Mouse (Mus musculus): ENCODE measurements around the gene Ptpn12. TPM values are rescaled to one million over a fixed set of nuclear protein-coding genes. Genes with fewer than 3 reads are reported as not detected.

Ptpn12 gene
- polyA plus RNA-seq, 1 experiment from 2014 or later: 29.2 TPM

GRCm38 (mm10) chr5:21047114-21047513, 8.6 kb downstream of the Ptpn12 start:
- H3K4me1 ChIP-seq: peaks cover 18% of the 10 kb centered on the region
- H3K36me3 ChIP-seq: no peaks in the 10 kb centered on the region
- ATAC-seq (replicated peaks): no peak
- H3K9ac ChIP-seq (replicated peaks): no peak overlapping the region
- WGBS: 91% methylated on average over 4 of the region's 4 CpGs
- no peak overlapping the region for H3K27ac ChIP-seq (replicated peaks)
- H3K4me2 ChIP-seq (replicated peaks): no peak overlapping the region
- no peaks in the 10 kb centered on the region for H3K9me3 ChIP-seq
- H3K27me3 ChIP-seq: no peaks in the 10 kb centered on the region
- H3K4me3 ChIP-seq: no peak overlapping the region

- 91% methylated on average over 7 of the region's 7 CpGs for WGBS
- H3K27ac ChIP-seq (replicated peaks): no peak overlapping the region
Observed at GRCm38 (mm10) chr5:21046150-21047048, 9.3 kb downstream of the Ptpn12 start.

GRCm38 (mm10) chr5:21045462-21045861, 10.2 kb downstream of the Ptpn12 start:
- 92% methylated on average over 2 of the region's 2 CpGs for WGBS
- Histone ChIP-seq H3K36me3 (no peaks in the 10 kb centered on the region), H3K4me2 (replicated peaks) (no peak overlapping the region), H3K4me1 (peaks cover 10% of the 10 kb centered on the region), H3K4me3 (no peak overlapping the region), H3K9ac (replicated peaks) (no peak overlapping the region), H3K9me3 (no peaks in the 10 kb centered on the region), H3K27ac (replicated peaks) (no peak overlapping the region), H3K27me3 (no peaks in the 10 kb centered on the region)
- ATAC-seq (replicated peaks): no peak

More at GRCm38 (mm10) chr5:21046150-21047048, 9.3 kb downstream of the Ptpn12 start:
- peaks cover 12% of the 10 kb centered on the region for H3K4me1 ChIP-seq
- H3K4me2 ChIP-seq (replicated peaks): no peak overlapping the region
- no peaks in the 10 kb centered on the region for H3K27me3 ChIP-seq
- no peaks in the 10 kb centered on the region for H3K9me3 ChIP-seq
- no peaks in the 10 kb centered on the region for H3K36me3 ChIP-seq
- no peak overlapping the region for H3K9ac ChIP-seq (replicated peaks)
- no peak for ATAC-seq (replicated peaks)
- no peak overlapping the region for H3K4me3 ChIP-seq

GRCm38 (mm10) chr5:21038100-21038499, 17.6 kb downstream of the Ptpn12 start:
- Histone ChIP-seq H3K36me3 (no peaks in the 10 kb centered on the region), H3K4me3 (no peak overlapping the region), H3K4me2 (replicated peaks) (no peak overlapping the region), H3K4me1 (peaks cover 20% of the 10 kb centered on the region), H3K27me3 (no peaks in the 10 kb centered on the region), H3K9ac (replicated peaks) (no peak overlapping the region), H3K27ac (replicated peaks) (no peak overlapping the region), H3K9me3 (no peaks in the 10 kb centered on the region)
- 95% methylated on average over 5 of the region's 5 CpGs for WGBS
- no peak for ATAC-seq (replicated peaks)

- WGBS: 85% methylated on average over 7 of the region's 7 CpGs
Observed at GRCm38 (mm10) chr5:21035689-21036480, 19.8 kb downstream of the Ptpn12 start.

GRCm38 (mm10) chr5:21034388-21034966, 21.2 kb downstream of the Ptpn12 start:
- Histone ChIP-seq H3K4me1 (peaks cover 24% of the 10 kb centered on the region), H3K27me3 (no peaks in the 10 kb centered on the region), H3K9me3 (no peaks in the 10 kb centered on the region), H3K9ac (replicated peaks) (no peak overlapping the region), H3K4me2 (replicated peaks) (no peak overlapping the region), H3K4me3 (no peak overlapping the region), H3K36me3 (no peaks in the 10 kb centered on the region), H3K27ac (replicated peaks) (no peak overlapping the region; the same call in 1 of the 2 replicates)
- peak; percentile 53 for ATAC-seq (replicated peaks)
- 53% methylated on average over 6 of the region's 6 CpGs for WGBS

More at GRCm38 (mm10) chr5:21035689-21036480, 19.8 kb downstream of the Ptpn12 start:
- Histone ChIP-seq H3K36me3 (no peaks in the 10 kb centered on the region), H3K9me3 (no peaks in the 10 kb centered on the region), H3K4me3 (no peak overlapping the region), H3K9ac (replicated peaks) (no peak overlapping the region), H3K4me2 (replicated peaks) (no peak overlapping the region), H3K27ac (replicated peaks) (no peak overlapping the region), H3K4me1 (peaks cover 20% of the 10 kb centered on the region), H3K27me3 (no peaks in the 10 kb centered on the region)
- ATAC-seq (replicated peaks): no peak

- H3K27ac ChIP-seq (replicated peaks): no peak overlapping the region
- H3K4me2 ChIP-seq (replicated peaks): no peak overlapping the region
- no peaks in the 10 kb centered on the region for H3K27me3 ChIP-seq
- H3K4me3 ChIP-seq: no peak overlapping the region
- no peak overlapping the region for H3K9ac ChIP-seq (replicated peaks)
- no peaks in the 10 kb centered on the region; the same call in 1 of the 2 replicates for H3K36me3 ChIP-seq
- peak; percentile 86 for ATAC-seq (replicated peaks)
- 24% methylated on average over 11 of the region's 11 CpGs for WGBS
- no peaks in the 10 kb centered on the region for H3K9me3 ChIP-seq
- H3K4me1 ChIP-seq: peaks cover 24% of the 10 kb centered on the region
Observed at GRCm38 (mm10) chr5:21033382-21034056, 22.2 kb downstream of the Ptpn12 start.

GRCm38 (mm10) chr5:21032626-21033025, 23.1 kb downstream of the Ptpn12 start:
- H3K4me1 ChIP-seq: peaks cover 24% of the 10 kb centered on the region
- ATAC-seq (replicated peaks): no peak
- no peaks in the 10 kb centered on the region for H3K27me3 ChIP-seq
- H3K36me3 ChIP-seq: peaks cover 6% of the 10 kb centered on the region
- H3K4me3 ChIP-seq: no peak overlapping the region
- H3K9me3 ChIP-seq: no peaks in the 10 kb centered on the region
- no peak overlapping the region for H3K27ac ChIP-seq (replicated peaks)
- no peak overlapping the region for H3K4me2 ChIP-seq (replicated peaks)
- 38% methylated on average over 3 of the region's 3 CpGs for WGBS
- H3K9ac ChIP-seq (replicated peaks): no peak overlapping the region

- Histone ChIP-seq H3K27me3 (no peaks in the 10 kb centered on the region), H3K4me3 (no peak overlapping the region), H3K9me3 (no peaks in the 10 kb centered on the region), H3K9ac (replicated peaks) (no peak overlapping the region), H3K36me3 (peaks cover 11% of the 10 kb centered on the region), H3K4me1 (peaks cover 24% of the 10 kb centered on the region), H3K4me2 (replicated peaks) (no peak overlapping the region), H3K27ac (replicated peaks) (no peak overlapping the region)
- ATAC-seq (replicated peaks): no peak
Observed at GRCm38 (mm10) chr5:21030226-21030625, 25.5 kb downstream of the Ptpn12 start.

- Histone ChIP-seq H3K27ac (replicated peaks) (no peak overlapping the region), H3K27me3 (no peaks in the 10 kb centered on the region), H3K9me3 (no peaks in the 10 kb centered on the region), H3K36me3 (peaks cover 59% of the 10 kb centered on the region), H3K4me2 (replicated peaks) (no peak overlapping the region), H3K4me3 (no peak overlapping the region), H3K4me1 (no peaks in the 10 kb centered on the region), H3K9ac (replicated peaks) (no peak overlapping the region)
- no peak for ATAC-seq (replicated peaks)
- 64% methylated on average over 5 of the region's 5 CpGs for WGBS
Observed at GRCm38 (mm10) chr5:21017075-21017474, 38.6 kb downstream of the Ptpn12 start.

- Histone ChIP-seq H3K36me3 (peaks cover 70% of the 10 kb centered on the region), H3K27me3 (no peaks in the 10 kb centered on the region), H3K4me2 (replicated peaks) (no peak overlapping the region), H3K9ac (replicated peaks) (no peak overlapping the region), H3K4me3 (no peak overlapping the region), H3K9me3 (no peaks in the 10 kb centered on the region), H3K4me1 (no peaks in the 10 kb centered on the region), H3K27ac (replicated peaks) (no peak overlapping the region)
- ATAC-seq (replicated peaks): no peak
Observed at GRCm38 (mm10) chr5:21010908-21011307, 44.8 kb downstream of the Ptpn12 start.

Measured in forebrain, embryonic 15.5 days (tissue).